Mouse (Mus musculus) intestine, embryonic 16.5 days (tissue): ENCODE measurements around the gene Odf3b. TPM values are rescaled to one million over a fixed set of nuclear protein-coding genes. Genes with fewer than 3 reads are reported as not detected.

ENCODE experiments used
- ATAC-seq: fragments of 200-750 bp; cut with Nextera tagmentation; 2 replicates; pipeline ENCODE4 v1.8.0; 2017; ENCODE audit warnings: moderate TSS enrichment, moderate library complexity
- H3K27ac ChIP-seq: fragments of 300-500 bp; sonication (generic); 2 replicates; pipeline ENCODE4 v1.5.1; 2014; ENCODE audit warnings: mild to moderate bottlenecking, low read length
- H3K27me3 ChIP-seq: fragments of 300-500 bp; sonication (generic); replicated peaks from 2 replicates; pipeline ENCODE4 v1.6.1; 2014; ENCODE audit warnings: low read length, control low read depth, mixed read lengths; ENCODE audit not compliant: control insufficient read depth, insufficient read depth
- H3K36me3 ChIP-seq: fragments of 300-500 bp; sonication (generic); 2 replicates; pipeline ENCODE4 v1.6.1; 2014; ENCODE audit warnings: low read length, control low read depth; ENCODE audit not compliant: control insufficient read depth, insufficient read depth
- H3K4me1 ChIP-seq: fragments of 300-500 bp; sonication (generic); 2 replicates; pipeline ENCODE4 v1.6.1; 2014; ENCODE audit warnings: low read length, control low read depth, mixed read lengths; ENCODE audit not compliant: control insufficient read depth, insufficient read depth
- H3K4me2 ChIP-seq: fragments of 300-500 bp; sonication (generic); 2 replicates; pipeline ENCODE4 v1.6.1; 2014; ENCODE audit warnings: low read depth, low read length, control low read depth
- H3K4me3 ChIP-seq: fragments of 300-500 bp; sonication (generic); 2 replicates; pipeline ENCODE4 v1.5.1; 2014; ENCODE audit warnings: mild to moderate bottlenecking, low read length
- H3K9ac ChIP-seq: fragments of 300-500 bp; sonication (generic); 2 replicates; pipeline ENCODE4 v1.6.1; 2014; ENCODE audit warnings: low read depth, low read length
- H3K9me3 ChIP-seq: fragments of 300-500 bp; sonication (generic); 2 replicates; pipeline ENCODE4 v1.6.1; 2016; ENCODE audit warnings: low read length, control low read depth; ENCODE audit not compliant: control insufficient read depth
- WGBS: fragments of 180-500 bp; shearing (Covaris S2); extraction: QIAGEN DNeasy Blood & Tissue Kit; methylation state at CpG from one replicate; pipeline ENCODE4 v1.1.7; 2014; 5-methylcytosine and 5-hydroxymethylcytosine counted together
- polyA plus RNA-seq: library from polyadenylated mRNA; unstranded; fragments of >200 nt; fragmentation: Nextera tagmentation; extraction: Ambion mirVana; gene quantifications from 2 replicates; pipeline ENCODE4 v1.2.1, GENCODE M21; 2015

The Odf3b gene
- polyA plus RNA-seq, 1 experiment from 2014 or later: 0.70 TPM

GRCm38 (mm10) chr15:89352795-89353194 lies 26.3 kb downstream of the Odf3b start:
- H3K36me3 ChIP-seq: peaks cover 19% of the 10 kb centered on the region
- no peak overlapping the region for H3K27ac ChIP-seq
- H3K27me3 ChIP-seq: no peaks in the 10 kb centered on the region
- peaks cover 14% of the 10 kb centered on the region for H3K4me1 ChIP-seq
- no peak overlapping the region for H3K9ac ChIP-seq
- no peak for ATAC-seq
- H3K4me2 ChIP-seq: no peak overlapping the region
- no peak overlapping the region for H3K4me3 ChIP-seq
- 98% methylated on average over 12 of the region's 12 CpGs for WGBS
- H3K9me3 ChIP-seq: no peaks in the 10 kb centered on the region

- no peak overlapping the region for H3K4me2 ChIP-seq
- ATAC-seq: no peak
- H3K9ac ChIP-seq: no peak overlapping the region
- WGBS: 95% methylated on average over 14 of the region's 14 CpGs
- peaks cover 19% of the 10 kb centered on the region for H3K36me3 ChIP-seq
- H3K27me3 ChIP-seq: no peaks in the 10 kb centered on the region
- peaks cover 9% of the 10 kb centered on the region for H3K4me1 ChIP-seq
- no peaks in the 10 kb centered on the region for H3K9me3 ChIP-seq
- H3K4me3 ChIP-seq: no peak overlapping the region
- no peak overlapping the region for H3K27ac ChIP-seq
Observed at GRCm38 (mm10) chr15:89352054-89352453, 27.0 kb downstream of the Odf3b start.

- no peak for ATAC-seq
Observed at GRCm38 (mm10) chr15:89351302-89351701, 27.8 kb downstream of the Odf3b start.

GRCm38 (mm10) chr15:89350447-89350846 lies 28.6 kb downstream of the Odf3b start:
- Histone ChIP-seq H3K27ac (no peak overlapping the region), H3K4me2 (no peak overlapping the region), H3K4me1 (peaks cover 9% of the 10 kb centered on the region), H3K9me3 (no peaks in the 10 kb centered on the region), H3K9ac (no peak overlapping the region), H3K27me3 (no peaks in the 10 kb centered on the region), H3K36me3 (peaks cover 19% of the 10 kb centered on the region), H3K4me3 (no peak overlapping the region)
- ATAC-seq: no peak
- 87% methylated on average over 5 of the region's 5 CpGs for WGBS

More at GRCm38 (mm10) chr15:89351302-89351701, 27.8 kb downstream of the Odf3b start:
- no peak overlapping the region for H3K27ac ChIP-seq
- peaks cover 19% of the 10 kb centered on the region for H3K36me3 ChIP-seq
- no peak overlapping the region for H3K9ac ChIP-seq
- no peaks in the 10 kb centered on the region for H3K9me3 ChIP-seq
- peaks cover 9% of the 10 kb centered on the region for H3K4me1 ChIP-seq
- no peak overlapping the region for H3K4me2 ChIP-seq
- no peaks in the 10 kb centered on the region for H3K27me3 ChIP-seq
- H3K4me3 ChIP-seq: no peak overlapping the region
- 83% methylated on average over 15 of the region's 15 CpGs for WGBS

GRCm38 (mm10) chr15:89343325-89343724 lies 35.8 kb downstream of the Odf3b start:
- H3K4me3 ChIP-seq: no peak overlapping the region
- WGBS: 85% methylated on average over 3 of the region's 3 CpGs

GRCm38 (mm10) chr15:89341678-89342077 lies 37.4 kb downstream of the Odf3b start:
- Histone ChIP-seq H3K9me3 (no peaks in the 10 kb centered on the region), H3K27me3 (no peaks in the 10 kb centered on the region), H3K4me1 (no peaks in the 10 kb centered on the region), H3K36me3 (no peaks in the 10 kb centered on the region), H3K4me3 (no peak overlapping the region), H3K9ac (no peak overlapping the region), H3K27ac (no peak overlapping the region), H3K4me2 (no peak overlapping the region)
- WGBS: 68% methylated on average over 1 of the region's 1 CpGs
- no peak for ATAC-seq

More at GRCm38 (mm10) chr15:89343325-89343724, 35.8 kb downstream of the Odf3b start:
- H3K27me3 ChIP-seq: no peaks in the 10 kb centered on the region
- no peak overlapping the region for H3K9ac ChIP-seq
- H3K36me3 ChIP-seq: no peaks in the 10 kb centered on the region
- H3K4me2 ChIP-seq: no peak overlapping the region
- H3K9me3 ChIP-seq: no peaks in the 10 kb centered on the region
- H3K4me1 ChIP-seq: no peaks in the 10 kb centered on the region
- ATAC-seq: no peak
- H3K27ac ChIP-seq: no peak overlapping the region

- no peak overlapping the region for H3K9ac ChIP-seq
- WGBS: 70% methylated on average over 3 of the region's 3 CpGs
- ATAC-seq: no peak
Observed at GRCm38 (mm10) chr15:89340136-89340535, 38.9 kb downstream of the Odf3b start.

GRCm38 (mm10) chr15:89339696-89340095 lies 39.4 kb downstream of the Odf3b start:
- ATAC-seq: no peak
- H3K4me3 ChIP-seq: no peak overlapping the region

More at GRCm38 (mm10) chr15:89340136-89340535, 38.9 kb downstream of the Odf3b start:
- Histone ChIP-seq H3K4me3 (no peak overlapping the region), H3K27ac (no peak overlapping the region), H3K9me3 (no peaks in the 10 kb centered on the region), H3K4me1 (no peaks in the 10 kb centered on the region), H3K27me3 (no peaks in the 10 kb centered on the region; the same call in 1 of the 2 replicates), H3K36me3 (no peaks in the 10 kb centered on the region), H3K4me2 (no peak overlapping the region)

GRCm38 (mm10) chr15:89336422-89336821 lies 42.7 kb downstream of the Odf3b start:
- no peak overlapping the region for H3K4me3 ChIP-seq
- no peak overlapping the region for H3K4me2 ChIP-seq
- no peaks in the 10 kb centered on the region; the same call in 1 of the 2 replicates for H3K27me3 ChIP-seq
- no peak overlapping the region for H3K9ac ChIP-seq
- no peak for ATAC-seq
- no peaks in the 10 kb centered on the region for H3K9me3 ChIP-seq
- H3K36me3 ChIP-seq: no peaks in the 10 kb centered on the region
- no peak overlapping the region for H3K27ac ChIP-seq
- WGBS: 82% methylated on average over 14 of the region's 14 CpGs
- H3K4me1 ChIP-seq: no peaks in the 10 kb centered on the region

More at GRCm38 (mm10) chr15:89339696-89340095, 39.4 kb downstream of the Odf3b start:
- no peaks in the 10 kb centered on the region for H3K9me3 ChIP-seq
- no peaks in the 10 kb centered on the region for H3K36me3 ChIP-seq
- no peak overlapping the region for H3K27ac ChIP-seq
- no peaks in the 10 kb centered on the region for H3K4me1 ChIP-seq
- no peaks in the 10 kb centered on the region; the same call in 1 of the 2 replicates for H3K27me3 ChIP-seq
- H3K9ac ChIP-seq: no peak overlapping the region
- H3K4me2 ChIP-seq: no peak overlapping the region
- 93% methylated on average over 2 of the region's 2 CpGs for WGBS
